Mouse (Mus musculus) liver, adult 2 months (tissue): ENCODE data around the gene Usp54.

ENCODE experiments used
- CTCF ChIP-seq: fragments of 200-500 bp; IDR thresholded peaks from 2 replicates; pipeline ENCODE4 v1.5.1; 2011; ENCODE audit warnings: low read depth, low read length, control low read depth
- POLR2A ChIP-seq: fragments of 200-500 bp; IDR thresholded peaks from 2 replicates; pipeline ENCODE4 v1.6.1; 2011; ENCODE audit warnings: low read length, control low read depth; ENCODE audit not compliant: insufficient read depth; ENCODE audit errors: extremely low read depth

DNA sequence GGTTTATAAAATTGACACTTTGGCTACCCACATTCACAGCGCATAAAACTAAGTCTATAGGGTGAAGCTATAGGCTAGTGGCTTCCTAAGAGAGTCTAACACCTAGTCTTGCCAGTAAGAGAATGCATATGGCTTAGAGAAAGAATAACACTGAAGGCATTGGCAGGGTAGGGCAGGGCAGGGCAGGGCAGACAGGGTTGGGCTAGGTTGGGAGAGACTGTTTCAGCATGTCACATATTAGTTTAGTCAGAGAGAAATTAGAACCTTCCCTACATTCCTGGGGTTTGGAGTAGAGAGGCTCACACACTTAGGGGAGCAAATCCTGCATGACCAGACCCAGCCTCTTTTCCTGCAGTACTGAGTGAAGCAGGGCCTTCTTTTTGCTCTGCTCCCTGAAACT, 26.6 kb upstream of the Usp54 start:
- TF ChIP-seq POLR2A: no peak
- no peak for TF ChIP-seq CTCF
